ENCODE assay signal across 8 mouse cellular contexts in the genomic region with DNA sequence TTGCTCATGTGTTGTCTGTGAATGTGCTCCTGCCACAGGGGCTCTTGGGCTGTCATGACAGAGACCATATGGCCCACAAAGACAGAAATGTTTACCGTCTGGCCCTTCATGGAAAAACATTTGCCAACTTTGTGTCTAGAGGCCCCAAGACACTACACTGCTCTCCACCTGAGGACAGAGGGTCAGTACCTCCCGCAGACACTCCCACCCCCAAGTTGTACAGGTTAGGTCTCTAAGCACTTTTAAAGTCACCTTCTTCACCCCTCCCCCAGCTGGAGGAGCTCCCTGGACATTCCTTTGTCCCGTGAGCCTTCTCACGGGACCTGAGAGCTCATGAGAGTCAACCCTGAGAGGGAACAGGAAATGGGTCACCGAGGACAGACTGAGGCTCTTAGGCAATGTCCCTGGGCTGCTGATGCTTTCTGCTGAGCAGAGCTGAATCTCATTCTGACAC. TPM values are rescaled to one million over a fixed set of nuclear protein-coding genes. Genes with fewer than 3 reads are reported as not detected.
DNase-seq lines count a peak whose midpoint lies in the region; ATAC-seq and TF ChIP-seq lines count a peak whose summit lies in the region.

No protein-coding gene starts in this region.

- H3K4me2 ChIP-seq in midbrain, embryonic 13.5 days (replicated peaks), result no peak overlapping the region
- H3K4me2 ChIP-seq in midbrain, embryonic 14.5 days (ENCODE audit: low read length), result no peak overlapping the region
- H3K4me2 ChIP-seq in liver, embryonic 12.5 days, result no peak overlapping the region
- H3K4me2 ChIP-seq in stomach, embryonic 16.5 days (ENCODE audit: low read depth, low read length), result no peak overlapping the region

- 12% methylated on average over 5 of the region's 5 CpGs for WGBS in cerebellum, adult 2 months
- 62% methylated on average over 5 of the region's 5 CpGs for WGBS in midbrain, embryonic 13.5 days
- 64% methylated on average over 5 of the region's 5 CpGs for WGBS in midbrain, embryonic 14.5 days
- 59% methylated on average over 5 of the region's 5 CpGs for WGBS in liver, embryonic 12.5 days (ENCODE audit: insufficient replicate concordance)
- WGBS in stomach, embryonic 16.5 days, result 29% methylated on average over 5 of the region's 5 CpGs

- H3K4me3 ChIP-seq in cerebellum, adult 2 months (replicated peaks; ENCODE audit: insufficient read depth, low read depth, low read length), result no peak overlapping the region
- no peak overlapping the region for H3K4me3 ChIP-seq in midbrain, embryonic 13.5 days (replicated peaks)
- no peak overlapping the region for H3K4me3 ChIP-seq in midbrain, embryonic 14.5 days (replicated peaks; ENCODE audit: low read depth, low read length)
- no peak overlapping the region for H3K4me3 ChIP-seq in liver, embryonic 12.5 days
- no peak overlapping the region for H3K4me3 ChIP-seq in stomach, embryonic 16.5 days (replicated peaks; ENCODE audit: low read length)

- no peak overlapping the region for H3K9ac ChIP-seq in midbrain, embryonic 13.5 days (replicated peaks)
- no peak overlapping the region for H3K9ac ChIP-seq in midbrain, embryonic 14.5 days (replicated peaks; ENCODE audit: low read length)
- no peak overlapping the region for H3K9ac ChIP-seq in liver, embryonic 12.5 days
- H3K9ac ChIP-seq in stomach, embryonic 16.5 days (ENCODE audit: low read length), result peak overlapping the region; percentile 36; the same call in 1 of the 2 replicates

- H3K27ac ChIP-seq in cerebellum, adult 2 months (ENCODE audit: insufficient read depth, low read length), result peak overlapping the region; percentile 20
- H3K27ac ChIP-seq in midbrain, embryonic 13.5 days, result 0 out of 2 replicates have a peak overlapping the region, but pooled peaks have one; percentile 51
- H3K27ac ChIP-seq in midbrain, embryonic 14.5 days (replicated peaks; ENCODE audit: low read depth, low read length), result no peak overlapping the region
- 0 out of 2 replicates have a peak overlapping the region, but pooled peaks have one; percentile 24 for H3K27ac ChIP-seq in liver, embryonic 12.5 days
- H3K27ac ChIP-seq in stomach, embryonic 16.5 days (ENCODE audit: low read length), result peak overlapping the region; percentile 9; the same call in 1 of the 2 replicates

- no peak for TF ChIP-seq CTCF in cerebellum, adult 2 months (IDR thresholded peaks at IDR 0.05; ENCODE audit: borderline replicate concordance, insufficient read depth, low read depth, low read length)

- peak; percentile 52 to 69 for DNase-seq in cerebellum, adult 2 months
- no peak for DNase-seq in cerebellum, adult 8-10 months
- no peak for DNase-seq in midbrain, embryonic 14.5 days
- DNase-seq in spleen, postnatal 4 days (ENCODE audit: low spot score in 2 of 2), result no peak
- DNase-seq in right cerebral cortex, postnatal 25 days, result no peak

- TF ChIP-seq POLR2A in cerebellum, adult 2 months (IDR thresholded peaks at IDR 0.05; ENCODE audit: borderline replicate concordance, insufficient read depth, low read length), result no peak

- H3K27me3 ChIP-seq in cerebellum, adult 2 months (ENCODE audit: control insufficient read depth, insufficient read depth, low read length), result no peaks in the 10 kb centered on the region
- H3K27me3 ChIP-seq in midbrain, embryonic 13.5 days, result no peaks in the 10 kb centered on the region
- H3K27me3 ChIP-seq in midbrain, embryonic 14.5 days (ENCODE audit: control insufficient read depth, insufficient read depth, low read length), result no peaks in the 10 kb centered on the region
- no peaks in the 10 kb centered on the region for H3K27me3 ChIP-seq in liver, embryonic 12.5 days (replicated peaks)
- no peaks in the 10 kb centered on the region for H3K27me3 ChIP-seq in stomach, embryonic 16.5 days (ENCODE audit: control insufficient read depth, insufficient read depth, low read length)

- H3K4me1 ChIP-seq in cerebellum, adult 2 months (ENCODE audit: control insufficient read depth, insufficient read depth, low read length), result peaks cover 52% of the 10 kb centered on the region
- peaks cover 31% of the 10 kb centered on the region for H3K4me1 ChIP-seq in midbrain, embryonic 13.5 days (replicated peaks)
- peaks cover 11% of the 10 kb centered on the region; the same call in 1 of the 2 replicates for H3K4me1 ChIP-seq in midbrain, embryonic 14.5 days (ENCODE audit: control insufficient read depth, insufficient read depth, low read length)
- H3K4me1 ChIP-seq in liver, embryonic 12.5 days, result peaks cover 47% of the 10 kb centered on the region
- H3K4me1 ChIP-seq in stomach, embryonic 16.5 days (ENCODE audit: control insufficient read depth, insufficient read depth, low read length), result peaks cover 36% of the 10 kb centered on the region

- H3K9me3 ChIP-seq in midbrain, embryonic 13.5 days, result no peaks in the 10 kb centered on the region
- H3K9me3 ChIP-seq in midbrain, embryonic 14.5 days (ENCODE audit: control insufficient read depth, low read length), result no peaks in the 10 kb centered on the region
- H3K9me3 ChIP-seq in liver, embryonic 12.5 days (replicated peaks), result no peaks in the 10 kb centered on the region
- no peaks in the 10 kb centered on the region for H3K9me3 ChIP-seq in stomach, embryonic 16.5 days (replicated peaks; ENCODE audit: control insufficient read depth, low read length)

- 0 out of 2 replicates have a peak, but pooled peaks have one; percentile 17 for ATAC-seq in midbrain, embryonic 13.5 days
- no peak for ATAC-seq in midbrain, embryonic 14.5 days (ENCODE audit: low FRiP score, low TSS enrichment)
- no peak for ATAC-seq in liver, embryonic 12.5 days
- ATAC-seq in stomach, embryonic 16.5 days (ENCODE audit: insufficient read depth, low FRiP score), result peak; percentile 59; the same call in 1 of the 2 replicates

- H3K36me3 ChIP-seq in midbrain, embryonic 13.5 days, result peaks cover 43% of the 10 kb centered on the region
- peaks cover 40% of the 10 kb centered on the region for H3K36me3 ChIP-seq in midbrain, embryonic 14.5 days (ENCODE audit: control insufficient read depth, insufficient read depth, low read length)
- no peaks in the 10 kb centered on the region for H3K36me3 ChIP-seq in liver, embryonic 12.5 days
- no peaks in the 10 kb centered on the region for H3K36me3 ChIP-seq in stomach, embryonic 16.5 days (ENCODE audit: control insufficient read depth, insufficient read depth, low read length)

RNA-seq across cellular contexts. Expression of a gene that starts 18.2 kb away (rescaled TPM):
- 57.4 and 67.1 TPM in 2 replicates for polyA plus RNA-seq in cerebellum, adult 2 months (2012; rRNA removed)
- polyA plus RNA-seq in midbrain, embryonic 13.5 days (2015; fragmentation: Nextera tagmentation; extraction: Ambion mirVana), result 16.4 and 17.3 TPM in 2 replicates
- 15.7 and 18.3 TPM in 2 replicates for polyA plus RNA-seq in midbrain, embryonic 14.5 days (2014; fragmentation: Nextera tagmentation; extraction: Ambion mirVana)
- 5.9 and 6.3 TPM in 2 replicates for polyA plus RNA-seq in liver, embryonic 12.5 days (2016; fragmentation: Nextera tagmentation; extraction: Ambion mirVana)
- polyA plus RNA-seq in stomach, embryonic 16.5 days (2015; fragmentation: Nextera tagmentation; extraction: Ambion mirVana), result 4.1 and 5.0 TPM in 2 replicates

RNA-seq across cellular contexts. Expression of a gene that starts 36.3 kb away (rescaled TPM):
- polyA plus RNA-seq in cerebellum, adult 2 months (2012; rRNA removed), result 3.3 and 3.4 TPM in 2 replicates
- 3.4 and 3.5 TPM in 2 replicates for polyA plus RNA-seq in midbrain, embryonic 13.5 days (2015; fragmentation: Nextera tagmentation; extraction: Ambion mirVana)
- polyA plus RNA-seq in midbrain, embryonic 14.5 days (2014; fragmentation: Nextera tagmentation; extraction: Ambion mirVana), result 2.0 and 3.6 TPM in 2 replicates
- 5.2 TPM in 2 replicates for polyA plus RNA-seq in liver, embryonic 12.5 days (2016; fragmentation: Nextera tagmentation; extraction: Ambion mirVana)
- 6.2 and 6.7 TPM in 2 replicates for polyA plus RNA-seq in stomach, embryonic 16.5 days (2015; fragmentation: Nextera tagmentation; extraction: Ambion mirVana)

RNA-seq across cellular contexts. Expression of a gene that starts 38.2 kb away (rescaled TPM):
- polyA plus RNA-seq in cerebellum, adult 2 months (2012; rRNA removed), result 295 and 319 TPM in 2 replicates
- polyA plus RNA-seq in midbrain, embryonic 13.5 days (2015; fragmentation: Nextera tagmentation; extraction: Ambion mirVana), result 77.8 and 99.2 TPM in 2 replicates
- 115 and 120 TPM in 2 replicates for polyA plus RNA-seq in midbrain, embryonic 14.5 days (2014; fragmentation: Nextera tagmentation; extraction: Ambion mirVana)
- polyA plus RNA-seq in liver, embryonic 12.5 days (2016; fragmentation: Nextera tagmentation; extraction: Ambion mirVana), result 65.7 and 69.3 TPM in 2 replicates
- polyA plus RNA-seq in stomach, embryonic 16.5 days (2015; fragmentation: Nextera tagmentation; extraction: Ambion mirVana), result 59.1 and 63.1 TPM in 2 replicates

RNA-seq across cellular contexts. Expression of a gene that starts 39.8 kb away (rescaled TPM):
- polyA plus RNA-seq in cerebellum, adult 2 months (2012; rRNA removed), result 5.4 and 5.7 TPM in 2 replicates
- 0.97 and 1.2 TPM in 2 replicates for polyA plus RNA-seq in midbrain, embryonic 13.5 days (2015; fragmentation: Nextera tagmentation; extraction: Ambion mirVana)
- polyA plus RNA-seq in midbrain, embryonic 14.5 days (2014; fragmentation: Nextera tagmentation; extraction: Ambion mirVana), result 1.0 and 1.6 TPM in 2 replicates
- polyA plus RNA-seq in liver, embryonic 12.5 days (2016; fragmentation: Nextera tagmentation; extraction: Ambion mirVana), result 0.89 and 1.2 TPM in 2 replicates
- 1.4 and 1.7 TPM in 2 replicates for polyA plus RNA-seq in stomach, embryonic 16.5 days (2015; fragmentation: Nextera tagmentation; extraction: Ambion mirVana)

Comparison
In these comparisons a context has a peak if more than half of its experiments do, and no peak if none do; other contexts are left out.
1. DNase-seq: peak in cerebellum, adult 2 months (2 of 2); none in cerebellum, adult 8-10 months (single experiment), midbrain, embryonic 14.5 days (single experiment), spleen, postnatal 4 days (0 of 2) and right cerebral cortex, postnatal 25 days (single experiment).
2. ATAC-seq: peak in midbrain, embryonic 13.5 days (single experiment) and stomach, embryonic 16.5 days (single experiment); none in midbrain, embryonic 14.5 days (single experiment) and liver, embryonic 12.5 days (single experiment).